ENCODE assay signal across 11 mouse cellular contexts in the genomic region with DNA sequence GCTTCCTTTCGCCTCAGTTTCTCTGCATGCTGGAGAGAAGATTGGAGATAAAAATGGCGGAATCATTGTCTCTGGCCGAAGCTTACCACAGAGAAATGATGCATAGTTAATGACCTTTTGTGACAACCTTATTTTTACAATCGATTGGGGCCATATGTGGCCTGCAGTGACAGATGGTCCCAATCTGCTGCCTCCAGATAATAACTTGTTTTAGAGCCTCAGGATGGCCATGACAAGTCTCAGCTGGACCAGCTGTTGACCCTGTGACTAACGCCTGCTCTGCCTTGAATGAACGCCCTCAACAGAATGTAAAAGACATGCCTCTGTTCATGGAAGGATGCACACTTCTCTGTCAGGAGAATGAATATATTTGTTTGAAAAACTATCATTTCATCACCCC.
A peak's percentile ranks its signal among the peaks of the same experiment; 100 is the strongest.
DNase-seq lines count a peak whose midpoint lies in the region; ATAC-seq and TF ChIP-seq lines count a peak whose summit lies in the region.
"Had no signal": no experiment of that assay in that cellular context is flagged by ENCODE, and none has a peak within 500 bp of the region (broad histone marks: within the 10 kb centered on the region; RNA-seq: fewer than 3 reads in every experiment).

No protein-coding gene starts in this region.

- ATAC-seq in heart, embryonic 11.5 days (replicated peaks; ENCODE audit: insufficient number of reproducible peaks, low FRiP score, low TSS enrichment): peak; percentile 70
- peak; percentile 70 for ATAC-seq in neural tube, embryonic 12.5 days (ENCODE audit: low FRiP score, low read depth)
- no peak for ATAC-seq in cerebellum, adult (ENCODE audit: insufficient number of reproducible peaks, low FRiP score, low TSS enrichment)

- H3K9ac ChIP-seq in heart, embryonic 11.5 days (ENCODE audit: low read depth, low read length): no peak overlapping the region
- H3K9ac ChIP-seq in neural tube, embryonic 12.5 days: no peak overlapping the region
- H3K9ac ChIP-seq: heart, embryonic 15.5 days had no signal

- WGBS in lung, adult 2 months: 67% methylated on average over 6 of the region's 6 CpGs
- 50% methylated on average over 6 of the region's 6 CpGs for WGBS in heart, embryonic 11.5 days (ENCODE audit: insufficient replicate concordance)
- WGBS in neural tube, embryonic 12.5 days: 44% methylated on average over 6 of the region's 6 CpGs

- H3K36me3 ChIP-seq in heart, embryonic 11.5 days (ENCODE audit: control insufficient read depth, insufficient read depth, low read length): no peaks in the 10 kb centered on the region
- no peaks in the 10 kb centered on the region for H3K36me3 ChIP-seq in neural tube, embryonic 12.5 days
- H3K36me3 ChIP-seq: heart, embryonic 15.5 days had no signal

- TF ChIP-seq POLR2A in lung, adult 2 months (IDR thresholded peaks at IDR 0.05; ENCODE audit: borderline replicate concordance, extremely low read depth, low read depth, low read length): no peak

- H3K4me2 ChIP-seq in heart, embryonic 11.5 days: no peak overlapping the region
- H3K4me2 ChIP-seq in neural tube, embryonic 12.5 days (replicated peaks): no peak overlapping the region
- H3K4me2 ChIP-seq: heart, embryonic 15.5 days had no signal

- H3K4me1 ChIP-seq in lung, adult 2 months (ENCODE audit: control insufficient read depth, insufficient read depth, low read length): peaks cover 5% of the 10 kb centered on the region
- peaks cover 24% of the 10 kb centered on the region; the same call in 1 of the 2 replicates for H3K4me1 ChIP-seq in heart, embryonic 11.5 days (ENCODE audit: control insufficient read depth, insufficient read depth, low read length)
- H3K4me1 ChIP-seq in neural tube, embryonic 12.5 days: peaks cover 22% of the 10 kb centered on the region; the same call in 1 of the 2 replicates

- no peak for TF ChIP-seq CTCF in lung, adult 2 months (IDR thresholded peaks at IDR 0.05; ENCODE audit: insufficient read depth, low read length)

- H3K27me3 ChIP-seq in heart, embryonic 11.5 days (ENCODE audit: control insufficient read depth, insufficient read depth, low read length): no peaks in the 10 kb centered on the region
- H3K27me3 ChIP-seq in neural tube, embryonic 12.5 days (replicated peaks): no peaks in the 10 kb centered on the region
- H3K27me3 ChIP-seq: heart, embryonic 15.5 days had no signal

- no peak overlapping the region for H3K27ac ChIP-seq in heart, embryonic 11.5 days (ENCODE audit: low read depth, low read length)
- no peak overlapping the region for H3K27ac ChIP-seq in neural tube, embryonic 12.5 days

- no peak overlapping the region for H3K4me3 ChIP-seq in lung, adult 2 months (replicated peaks; ENCODE audit: extremely low read depth, low read depth, low read length)
- no peak overlapping the region for H3K4me3 ChIP-seq in heart, embryonic 11.5 days (ENCODE audit: low read depth, low read length)
- no peak overlapping the region for H3K4me3 ChIP-seq in neural tube, embryonic 12.5 days
- H3K4me3 ChIP-seq: heart, embryonic 15.5 days; megakaryocyte, embryonic 14.5 days had no signal

- peak; percentile 11 to 35 for DNase-seq in lung, adult 18-20 months
- DNase-seq in lung, adult 2 months: no peak
- peak; percentile 82 for DNase-seq in kidney, postnatal 10 days
- DNase-seq in right cerebral cortex, postnatal 36 days (ENCODE audit: low spot score in 2 of 2): no peak
- DNase-seq: right cerebral cortex, postnatal 4 days; thymus, postnatal 36 days had no signal

- H3K9me3 ChIP-seq in heart, embryonic 11.5 days (replicated peaks; ENCODE audit: control insufficient read depth, low read length): no peaks in the 10 kb centered on the region
- no peaks in the 10 kb centered on the region for H3K9me3 ChIP-seq in neural tube, embryonic 12.5 days
- H3K9me3 ChIP-seq: heart, embryonic 15.5 days had no signal

Comparison
In these comparisons a context has a peak if more than half of its experiments do, and no peak if none do; other contexts are left out.
1. DNase-seq: peak in lung, adult 18-20 months (2 of 2) and kidney, postnatal 10 days (single experiment); none in lung, adult 2 months (single experiment) and right cerebral cortex, postnatal 36 days (0 of 2).